Mouse (Mus musculus): ENCODE measurements around the gene E2f2.

GRCm38 (mm10) chr4:136198846-136199245 lies 26.7 kb downstream of the E2f2 start:
- TF ChIP-seq CTCF (IDR thresholded peaks at IDR 0.05; ENCODE audit: borderline replicate concordance, insufficient read depth, low read depth, low read length) (no peak), POLR2A (IDR thresholded peaks at IDR 0.05; ENCODE audit: borderline replicate concordance, insufficient read depth, low read length) (no peak)

Measured in cerebellum, adult 2 months (tissue).